Mouse (Mus musculus): ENCODE measurements at regions not wholly inside any gene's neighbourhood (a gene's known extent, or its start where the extent isn't known, plus 50 kb on each side); places are given as distances from the start of the nearest gene placed in this dataset.

- in situ Hi-C loops (cut with MboI; ENCODE audit: low pct_unique_long_range_greater_than_20kb), result no loop called here
- ChIA-PET POLR2A (no interaction called here), CTCF (no interaction called here)
- DNase-seq (ENCODE audit: low read depth, low spot score) (no peak), ATAC-seq (no peak)
- TF ChIP-seq CTCF (IDR thresholded peaks at IDR 0.05), result no peak
- H3K27me3 ChIP-seq, result no peaks in the 10 kb centered on the region
These were observed 311.2 kb upstream of the Marcks start for GRCm38 (mm10) chr10:37449894-37450293.

GRCm38 (mm10) chr10:37447333-37448204, 308.8 kb upstream of the Marcks start:
- in situ Hi-C loops (cut with MboI; ENCODE audit: low pct_unique_long_range_greater_than_20kb), result no loop called here
- no peak for DNase-seq (ENCODE audit: low read depth, low spot score)

GRCm38 (mm10) chr10:37439863-37440613, 301.3 kb upstream of the Marcks start:
- CTCF ChIA-PET, result no interaction called here
- no peak for DNase-seq (ENCODE audit: low read depth, low spot score)

More at GRCm38 (mm10) chr10:37447333-37448204, 308.8 kb upstream of the Marcks start:
- ChIA-PET POLR2A (no interaction called here), CTCF (interaction anchor here (1.0 to 1.8 kb wide), 3 partner anchors 9 to 19 kb away, joined by 3 to 4 read pairs (median 3); no protein-coding TSS in a partner anchor)
- TF ChIP-seq CTCF (IDR thresholded peaks at IDR 0.05), result no peak
- H3K27me3 ChIP-seq, result no peaks in the 10 kb centered on the region
- no peak for ATAC-seq

GRCm38 (mm10) chr10:37438312-37438711, 299.6 kb upstream of the Marcks start:
- CTCF ChIA-PET, result interaction anchor here (0.9 to 1.3 kb wide), 3 partner anchors 8 to 203 kb away, joined by 3 read pairs; no protein-coding TSS in a partner anchor
- DNase-seq (ENCODE audit: low read depth, low spot score), result no peak
- ATAC-seq, result no peak
- in situ Hi-C loops (cut with MboI; ENCODE audit: low pct_unique_long_range_greater_than_20kb), result no loop called here
- no peaks in the 10 kb centered on the region for H3K27me3 ChIP-seq
- POLR2A ChIA-PET, result interaction anchor here (0.6 kb wide), 1 partner anchor 301 kb away, joined by 6 read pairs; no protein-coding TSS in a partner anchor
- no peak for TF ChIP-seq CTCF (IDR thresholded peaks at IDR 0.05)

More at GRCm38 (mm10) chr10:37439863-37440613, 301.3 kb upstream of the Marcks start:
- POLR2A ChIA-PET, result no interaction called here
- H3K27me3 ChIP-seq, result no peaks in the 10 kb centered on the region
- in situ Hi-C loops (cut with MboI; ENCODE audit: low pct_unique_long_range_greater_than_20kb), result no loop called here
- TF ChIP-seq CTCF (IDR thresholded peaks at IDR 0.05), result no peak
- no peak for ATAC-seq

- ATAC-seq, result no peak
- POLR2A ChIA-PET, result no interaction called here
- no peaks in the 10 kb centered on the region for H3K27me3 ChIP-seq
- CTCF ChIA-PET, result interaction anchor here (1.1 kb wide), 1 partner anchor 10 kb away, joined by 4 read pairs; no protein-coding TSS in a partner anchor
- TF ChIP-seq CTCF (IDR thresholded peaks at IDR 0.05), result no peak
- in situ Hi-C loops (cut with MboI; ENCODE audit: low pct_unique_long_range_greater_than_20kb), result no loop called here
- DNase-seq (ENCODE audit: low read depth, low spot score), result no peak
These were observed 298.1 kb upstream of the Marcks start for GRCm38 (mm10) chr10:37436849-37437248.

- DNase-seq (ENCODE audit: low read depth, low spot score) (no peak), ATAC-seq (no peak)
- POLR2A ChIA-PET, result no interaction called here
- H3K27me3 ChIP-seq, result no peaks in the 10 kb centered on the region
- no peak for TF ChIP-seq CTCF (IDR thresholded peaks at IDR 0.05)
- in situ Hi-C loops (cut with MboI; ENCODE audit: low pct_unique_long_range_greater_than_20kb), result no loop called here
- CTCF ChIA-PET, result no interaction called here
These were observed 295.5 kb upstream of the Marcks start for GRCm38 (mm10) chr10:37434229-37434628.

- no peak for TF ChIP-seq CTCF (IDR thresholded peaks at IDR 0.05)
- in situ Hi-C loops (cut with MboI; ENCODE audit: low pct_unique_long_range_greater_than_20kb), result no loop called here
- no peak for DNase-seq (ENCODE audit: low read depth, low spot score)
- no peak for ATAC-seq
- H3K27me3 ChIP-seq, result no peaks in the 10 kb centered on the region
- ChIA-PET CTCF (interaction anchor here (1.3 kb wide), 1 partner anchor 16 kb away, joined by 3 read pairs; no protein-coding TSS in a partner anchor), POLR2A (interaction anchor here (0.7 kb wide), 3 partner anchors 9 to 251 kb away, joined by 4 to 5 read pairs (median 4); no protein-coding TSS in a partner anchor)
These were observed 284.3 kb upstream of the Marcks start for GRCm38 (mm10) chr10:37423047-37423446.

GRCm38 (mm10) chr10:37422612-37423011, 283.9 kb upstream of the Marcks start:
- TF ChIP-seq CTCF (IDR thresholded peaks at IDR 0.05), result no peak
- ChIA-PET CTCF (interaction anchor here (1.3 kb wide), 1 partner anchor 16 kb away, joined by 3 read pairs; no protein-coding TSS in a partner anchor), POLR2A (interaction anchor here (0.7 kb wide), 1 partner anchor 252 kb away, joined by 5 read pairs; no protein-coding TSS in a partner anchor)
- H3K27me3 ChIP-seq, result no peaks in the 10 kb centered on the region
- in situ Hi-C loops (cut with MboI; ENCODE audit: low pct_unique_long_range_greater_than_20kb), result no loop called here
- no peak for DNase-seq (ENCODE audit: low read depth, low spot score)
- no peak for ATAC-seq

GRCm38 (mm10) chr10:37416321-37416720, 277.6 kb upstream of the Marcks start:
- no peak for TF ChIP-seq CTCF (IDR thresholded peaks at IDR 0.05)
- ATAC-seq (no peak), DNase-seq (ENCODE audit: low read depth, low spot score) (no peak)
- in situ Hi-C loops (cut with MboI; ENCODE audit: low pct_unique_long_range_greater_than_20kb), result no loop called here
- ChIA-PET POLR2A (no interaction called here), CTCF (interaction anchor here (1.1 kb wide), 1 partner anchor 65 kb away, joined by 3 read pairs; no protein-coding TSS in a partner anchor)
- H3K27me3 ChIP-seq, result no peaks in the 10 kb centered on the region

- CTCF ChIA-PET, result interaction anchor here (1.0 kb wide), 1 partner anchor 196 kb away, joined by 3 read pairs; no protein-coding TSS in a partner anchor
- in situ Hi-C loops (cut with MboI; ENCODE audit: low pct_unique_long_range_greater_than_20kb), result no loop called here
- ATAC-seq (no peak), DNase-seq (ENCODE audit: low read depth, low spot score) (no peak)
- no peaks in the 10 kb centered on the region for H3K27me3 ChIP-seq
- POLR2A ChIA-PET, result no interaction called here
- no peak for TF ChIP-seq CTCF (IDR thresholded peaks at IDR 0.05)
These were observed 273.7 kb upstream of the Marcks start for GRCm38 (mm10) chr10:37412401-37412800.
